Mouse (Mus musculus): ENCODE data around the gene Vta1. TPM values are rescaled to one million over a fixed set of nuclear protein-coding genes. Genes with fewer than 3 reads are reported as not detected.

Vta1 gene
- polyA plus RNA-seq, 1 experiment from 2014 or later: 87.4 TPM

Other genes with a start within 250 kb of the Vta1 start
- 4.1 and 6.3 TPM in 2 replicates for gene Adgrg6, start 159.9 kb downstream of the Vta1 start, polyA plus RNA-seq (2015; fragmentation: Nextera tagmentation; extraction: Ambion mirVana)
- gene Nmbr, start within 50 bp of the Vta1 start, polyA plus RNA-seq (2015; fragmentation: Nextera tagmentation; extraction: Ambion mirVana): 0.19 TPM in 1 of 2 replicates, not detected in the other
- not detected in 2 replicates for gene Gje1, start 12.7 kb upstream of the Vta1 start, polyA plus RNA-seq (2015; fragmentation: Nextera tagmentation; extraction: Ambion mirVana)

Measured in stomach, embryonic 16.5 days (tissue).